Mouse (Mus musculus) T-cell, adult 2 months (primary cell): ENCODE results near the gene Col4a6.

ENCODE experiments used
- DNase-seq: peaks from one replicate; pipeline ENCODE4 v3.0.0; 2022; ENCODE audit warnings: low spot score

Gene Col4a6

GRCm38 (mm10) chrX:141473470-141474302, at the start of gene Col4a6:
Gene Col4a6, minus strand, starts transcription at chrX:141474076.
- no peak for DNase-seq

GRCm38 (mm10) chrX:141503125-141503524, 29.2 kb upstream of the Col4a6 start:
- DNase-seq: no peak

GRCm38 (mm10) chrX:141494545-141494944, 20.7 kb upstream of the Col4a6 start:
- no peak for DNase-seq

GRCm38 (mm10) chrX:141475566-141476327, 1.9 kb upstream of the Col4a6 start:
- no peak for DNase-seq

- DNase-seq: no peak
Observed at GRCm38 (mm10) chrX:141475110-141475509, 1.2 kb upstream of the Col4a6 start, which contains the start of gene Col4a5. Gene Col4a5, plus strand, starts transcription at chrX:141475385.

GRCm38 (mm10) chrX:141447936-141448335, 25.9 kb downstream of the Col4a6 start:
- no peak for DNase-seq

- DNase-seq: no peak
Observed at GRCm38 (mm10) chrX:141439423-141439822, 34.5 kb downstream of the Col4a6 start.

- no peak for DNase-seq
Observed at GRCm38 (mm10) chrX:141436780-141437179, 37.1 kb downstream of the Col4a6 start.

GRCm38 (mm10) chrX:141415318-141415717, 58.6 kb downstream of the Col4a6 start:
- no peak for DNase-seq

GRCm38 (mm10) chrX:141396243-141396642, 77.6 kb downstream of the Col4a6 start:
- DNase-seq: no peak

GRCm38 (mm10) chrX:141385399-141386105, 88.3 kb downstream of the Col4a6 start:
- DNase-seq: no peak

GRCm38 (mm10) chrX:141384632-141385031, 89.2 kb downstream of the Col4a6 start:
- no peak for DNase-seq

GRCm38 (mm10) chrX:141370276-141370675, 103.6 kb downstream of the Col4a6 start:
- no peak for DNase-seq

- DNase-seq: no peak
Observed at GRCm38 (mm10) chrX:141363331-141363730, 110.5 kb downstream of the Col4a6 start.

- no peak for DNase-seq
Observed at GRCm38 (mm10) chrX:141341417-141341816, 132.5 kb downstream of the Col4a6 start.

- no peak for DNase-seq
Observed at GRCm38 (mm10) chrX:141328044-141328443, 145.8 kb downstream of the Col4a6 start.

- no peak for DNase-seq
Observed at GRCm38 (mm10) chrX:141324201-141324600, 149.7 kb downstream of the Col4a6 start.

- DNase-seq: no peak
Observed at GRCm38 (mm10) chrX:141316217-141316616, 157.7 kb downstream of the Col4a6 start.

- no peak for DNase-seq
Observed at GRCm38 (mm10) chrX:141315795-141316194, 158.1 kb downstream of the Col4a6 start.

GRCm38 (mm10) chrX:141292702-141293462, 181.0 kb downstream of the Col4a6 start:
- DNase-seq: no peak

GRCm38 (mm10) chrX:141276397-141276796, 197.5 kb downstream of the Col4a6 start:
- no peak for DNase-seq

GRCm38 (mm10) chrX:141265986-141266385, 207.9 kb downstream of the Col4a6 start:
- DNase-seq: no peak
